Mouse (Mus musculus) kidney, postnatal 10 days (tissue): ENCODE data around the gene Tep1.
"Not testable (repeated sequence)": the region's sequence is repeated elsewhere in the genome, so short reads cannot be mapped to it uniquely, and the experiment has no call there.

ENCODE experiments used
- DNase-seq: peaks from one replicate; pipeline ENCODE4 v3.0.0; 2021; ENCODE audit warnings: mixed read lengths

Tep1 gene

GRCm38 (mm10) chr14:50869889-50870804 is at the start of gene Tep1:
Tep1 (minus strand) TSS chr14:50870560.
- DNase-seq = peak; percentile 78

- DNase-seq = no peak
Measured at GRCm38 (mm10) chr14:50911356-50911755, 41.0 kb upstream of the Tep1 start.

- no peak for DNase-seq
Measured at GRCm38 (mm10) chr14:50908126-50908525, 37.8 kb upstream of the Tep1 start.

- DNase-seq = not testable (repeated sequence)
Measured at GRCm38 (mm10) chr14:50905327-50905726, 35.0 kb upstream of the Tep1 start.

- no peak for DNase-seq
Measured at GRCm38 (mm10) chr14:50904828-50905129, 34.4 kb upstream of the Tep1 start.

GRCm38 (mm10) chr14:50903973-50904827 is 33.8 kb upstream of the Tep1 start:
- DNase-seq = peak; percentile 48

GRCm38 (mm10) chr14:50897992-50898391 is 27.6 kb upstream of the Tep1 start:
- DNase-seq = not testable (repeated sequence)

GRCm38 (mm10) chr14:50897374-50897765 is 27.0 kb upstream of the Tep1 start, which contains the start of gene Klhl33:
Klhl33 (minus strand) TSS chr14:50897507.
- no peak for DNase-seq

- DNase-seq = peak; percentile 28
Measured at GRCm38 (mm10) chr14:50896747-50897373, 26.5 kb upstream of the Tep1 start.

- DNase-seq = peak; percentile 60
Measured at GRCm38 (mm10) chr14:50895985-50896746, 25.8 kb upstream of the Tep1 start.

- no peak for DNase-seq
Measured at GRCm38 (mm10) chr14:50895407-50895806, 25.0 kb upstream of the Tep1 start.

GRCm38 (mm10) chr14:50892541-50893459 is 22.4 kb upstream of the Tep1 start:
- no peak for DNase-seq

GRCm38 (mm10) chr14:50892091-50892490 is 21.7 kb upstream of the Tep1 start:
- DNase-seq = no peak

- DNase-seq = no peak
Measured at GRCm38 (mm10) chr14:50891621-50892020, 21.3 kb upstream of the Tep1 start.

GRCm38 (mm10) chr14:50876236-50876950 is 6.0 kb upstream of the Tep1 start:
- no peak for DNase-seq

GRCm38 (mm10) chr14:50875591-50876230 is 5.4 kb upstream of the Tep1 start:
- DNase-seq = no peak

GRCm38 (mm10) chr14:50875175-50875574 is 4.8 kb upstream of the Tep1 start:
- no peak for DNase-seq

GRCm38 (mm10) chr14:50871284-50871683 is 924 bp upstream of the Tep1 start:
- no peak for DNase-seq

GRCm38 (mm10) chr14:50870805-50871143 is 414 bp upstream of the Tep1 start:
- no peak for DNase-seq

- no peak for DNase-seq
Measured at GRCm38 (mm10) chr14:50868656-50869055, 1.7 kb downstream of the Tep1 start.
